Mouse (Mus musculus) brain, embryonic 14.5 days (tissue): Measurements from ENCODE around the gene Timp1.

Source experiments
- CTCF ChIP-seq: fragments of 200-500 bp; IDR thresholded peaks from 2 replicates; pipeline ENCODE4 v1.5.1; 2012; ENCODE audit warnings: inconsistent platforms, mild to moderate bottlenecking, moderate library complexity, borderline replicate concordance; ENCODE audit not compliant: insufficient read depth, insufficient read length; ENCODE audit errors: extremely low read depth
- POLR2A ChIP-seq: fragments of 200-500 bp; IDR thresholded peaks from 2 replicates; pipeline ENCODE4 v1.6.1; 2012; ENCODE audit warnings: mild to moderate bottlenecking, inconsistent platforms, borderline replicate concordance; ENCODE audit not compliant: poor library complexity, insufficient read depth, insufficient read length, severe bottlenecking; ENCODE audit errors: extremely low read depth

DNA sequence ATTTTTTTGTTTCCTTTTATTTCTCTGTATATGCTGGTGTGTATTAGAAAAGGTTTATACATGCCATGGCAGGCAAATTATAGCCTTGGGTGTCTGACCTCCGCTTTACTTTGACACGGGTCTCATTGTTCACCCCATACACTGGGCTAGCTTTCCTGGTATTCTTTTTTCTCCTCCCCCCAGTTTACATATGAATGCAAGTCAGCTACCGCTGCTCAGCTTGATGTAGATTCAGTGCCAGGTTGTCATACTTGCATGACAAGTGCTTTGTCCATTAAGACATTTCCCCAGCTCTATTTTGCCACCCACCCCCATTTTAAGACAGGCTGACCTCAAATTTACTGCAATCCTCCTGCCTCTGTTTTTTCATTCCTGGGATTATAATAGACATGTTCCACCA, 5.3 kb downstream of the Timp1 start:
- TF ChIP-seq POLR2A (no peak), CTCF (no peak)
